Mouse (Mus musculus) gastrocnemius, postnatal 25 days (tissue): ENCODE results near the gene Dnaja3. TPM values are rescaled to one million over a fixed set of nuclear protein-coding genes. Genes with fewer than 3 reads are reported as not detected.
"Not testable (repeated sequence)": the region's sequence is repeated elsewhere in the genome, so short reads cannot be mapped to it uniquely, and the experiment has no call there.

Experiments used
- DNase-seq: peaks from one replicate; pipeline ENCODE4 v3.0.0; 2022
- total RNA-seq, 2 experiments: library from RNA; stranded (reverse); gene quantifications; 1 replicate in 1 of 2; 2 replicates in 1 of 2; pipeline ENCODE4 v1.2.3; 2021

Gene Dnaja3
- total RNA-seq, 2 experiments from 2014 or later: 91.1 to 93.8 TPM

- DNase-seq: no peak
These were observed 82.5 kb downstream of the Dnaja3 start for GRCm38 (mm10) chr16:4722128-4722914.

DNA sequence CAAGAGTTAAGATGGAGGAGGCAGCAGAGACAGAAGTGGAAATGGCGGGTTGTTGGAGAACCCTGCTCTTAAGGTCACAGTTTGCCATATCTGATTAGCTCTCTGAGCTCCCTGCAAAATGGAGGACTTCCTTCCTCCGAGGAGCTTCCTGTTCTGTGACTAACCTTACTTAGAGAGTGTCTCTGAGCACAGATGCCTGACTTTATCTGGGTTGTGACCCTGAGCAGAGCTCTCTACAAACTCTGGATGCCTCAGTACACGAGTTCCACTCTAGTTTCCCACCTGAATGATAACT is 83.1 kb downstream of the Dnaja3 start:
- no peak for DNase-seq

- no peak for DNase-seq
These were observed 85.5 kb downstream of the Dnaja3 start for GRCm38 (mm10) chr16:4725266-4725665.

- DNase-seq: peak; percentile 93
These were observed 86.2 kb downstream of the Dnaja3 start, which contains the start of gene Hmox2 for GRCm38 (mm10) chr16:4725780-4726527. Gene Hmox2 (plus strand): TSS chr16:4726361.

GRCm38 (mm10) chr16:4726528-4727128 is 86.8 kb downstream of the Dnaja3 start:
- DNase-seq: no peak

DNA sequence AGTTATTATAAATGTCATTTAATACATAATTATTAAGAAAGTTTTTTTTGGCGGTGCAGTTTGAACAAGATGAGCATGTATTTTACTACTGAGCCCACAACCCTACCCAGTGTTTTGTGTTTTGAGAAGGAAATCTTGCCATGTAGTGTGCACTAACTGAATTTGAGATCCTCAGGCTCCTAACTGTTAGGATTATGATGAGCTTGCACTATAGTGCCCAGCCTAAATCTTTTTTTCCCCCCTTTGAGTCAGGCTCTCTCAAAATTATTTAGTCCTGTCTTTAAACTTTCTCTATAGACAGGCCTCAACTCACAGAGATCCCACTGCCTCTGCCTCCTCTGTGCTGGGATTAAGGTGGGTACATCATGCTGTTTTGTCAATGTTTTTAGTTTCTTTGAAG is 87.7 kb downstream of the Dnaja3 start:
- no peak for DNase-seq

DNA sequence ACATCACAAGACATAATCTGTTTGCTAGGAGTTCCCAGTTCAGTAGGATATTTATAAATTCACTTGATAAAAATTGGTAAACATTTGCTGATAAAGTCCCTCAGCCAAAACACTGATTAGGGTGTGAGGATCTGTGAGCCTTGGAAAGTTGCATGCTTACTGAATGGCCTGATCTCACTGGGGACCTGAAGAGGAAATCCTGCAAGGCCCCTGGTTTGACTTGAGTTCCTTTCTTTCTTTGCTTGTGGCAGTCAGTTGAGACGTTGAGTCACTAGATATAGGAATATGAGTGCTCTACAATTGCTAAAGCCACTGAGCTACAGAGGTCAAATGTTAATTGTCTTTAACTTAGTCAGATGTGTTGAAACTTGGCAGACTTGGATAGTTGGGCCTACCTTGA is 88.2 kb downstream of the Dnaja3 start:
- DNase-seq: no peak

DNA sequence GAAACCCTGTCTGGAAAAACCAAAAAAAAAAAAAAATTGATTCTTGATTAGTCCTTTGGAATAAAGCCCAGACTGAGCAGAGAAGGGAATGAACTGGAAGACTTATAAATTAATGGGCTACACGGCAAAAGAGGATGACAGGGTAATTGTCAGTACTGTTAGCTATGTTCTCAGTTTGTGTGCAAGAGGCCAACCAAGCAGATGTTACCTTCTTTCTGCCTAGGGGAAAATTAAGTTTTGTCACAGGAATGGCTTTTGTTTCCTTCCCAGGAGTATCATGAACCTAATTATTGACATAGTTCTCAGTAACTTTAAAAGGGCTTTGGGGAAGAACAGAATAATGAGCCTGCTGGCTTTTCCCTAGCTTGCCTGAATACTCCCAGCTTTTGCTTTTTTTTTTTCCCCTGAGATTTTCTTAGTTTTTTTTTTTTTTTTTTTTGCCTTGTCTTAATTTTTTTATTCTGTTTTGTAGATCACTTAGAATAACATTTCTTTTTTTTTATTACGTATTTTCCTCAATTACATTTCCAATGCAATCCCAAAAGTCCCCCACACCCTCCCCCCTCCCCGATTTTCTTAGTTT is 91.1 kb downstream of the Dnaja3 start:
- no peak for DNase-seq

DNA sequence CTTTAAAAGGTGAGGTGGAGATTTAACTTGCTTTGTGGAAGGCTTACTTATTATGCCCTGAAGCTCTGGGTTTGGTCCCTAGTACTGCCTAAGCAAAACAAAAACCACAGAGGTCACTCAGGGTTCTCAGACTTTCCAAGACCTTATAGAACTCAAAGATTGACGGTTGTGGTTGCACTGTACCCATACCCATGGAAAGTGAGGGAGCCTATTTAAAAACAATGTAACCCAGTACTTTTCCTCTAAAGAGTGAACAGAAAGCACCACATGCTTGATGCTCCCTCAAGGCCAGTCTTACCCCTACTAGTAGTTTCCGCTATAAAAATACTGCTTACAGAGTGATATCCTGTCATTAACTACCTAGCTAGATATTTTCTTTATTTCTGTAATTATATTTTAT is 96.5 kb downstream of the Dnaja3 start:
- no peak for DNase-seq

GRCm38 (mm10) chr16:4739994-4740393 is 100.2 kb downstream of the Dnaja3 start:
- no peak for DNase-seq

DNA sequence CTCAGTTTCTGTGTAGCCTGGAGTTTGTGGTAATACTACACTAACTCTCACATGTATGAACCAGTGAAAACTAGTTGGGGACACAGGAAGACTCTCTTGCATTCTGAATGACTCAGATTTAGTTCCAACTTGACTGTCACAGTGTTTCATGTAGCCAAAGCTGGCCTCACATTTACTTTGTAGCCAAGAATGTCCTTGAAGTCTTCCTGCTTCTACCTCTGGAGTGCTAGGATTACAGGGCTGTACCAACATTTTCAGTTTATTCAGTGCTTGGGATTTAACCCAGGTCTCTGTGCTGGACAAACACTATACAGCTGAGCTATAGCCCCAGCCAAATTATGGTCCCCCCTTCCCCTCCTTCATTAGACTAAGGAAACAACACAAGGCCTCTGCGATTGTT is 102.4 kb downstream of the Dnaja3 start:
- no peak for DNase-seq

- no peak for DNase-seq
These were observed 112.4 kb downstream of the Dnaja3 start for GRCm38 (mm10) chr16:4752155-4752554.

GRCm38 (mm10) chr16:4754045-4754444 is 114.3 kb downstream of the Dnaja3 start:
- DNase-seq: no peak

GRCm38 (mm10) chr16:4756660-4757335 is 117.0 kb downstream of the Dnaja3 start:
- not testable (repeated sequence) for DNase-seq

Other genes with a start within 250 kb of the Dnaja3 start
- 10 to 100 TPM; 27.0 to 28.2 TPM for gene Adcy9, start 219.5 kb upstream of the Dnaja3 start, total RNA-seq
- gene Srl, start 98.2 kb upstream of the Dnaja3 start, total RNA-seq: 1,000 to 10,000 TPM; 1,248 to 1,686 TPM
- 1 to 10 TPM; 2.3 to 3.2 TPM for gene Tfap4, start 80.1 kb upstream of the Dnaja3 start, total RNA-seq
- 1 to 10 TPM; 7.0 to 7.1 TPM for gene Glis2, start 45.3 kb upstream of the Dnaja3 start, total RNA-seq
- gene Pam16, start 15.0 kb upstream of the Dnaja3 start, total RNA-seq: 10 to 100 TPM; 87.2 to 90.6 TPM
- gene Vasn, start within 50 bp of the Dnaja3 start, total RNA-seq: 1 to 10 TPM; 4.6 to 4.8 TPM
- 10 to 100 TPM; 12.9 to 19.0 TPM for gene Coro7, start 39.8 kb downstream of the Dnaja3 start, total RNA-seq
- gene Nmral1, start 79.4 kb downstream of the Dnaja3 start, total RNA-seq: 1 to 10 TPM; 1.7 to 3.8 TPM
- 10 to 100 TPM; 31.3 to 34.5 TPM for gene Hmox2, start 86.4 kb downstream of the Dnaja3 start, total RNA-seq
- 10 to 100 TPM; 70.1 to 76.9 TPM for gene Cdip1, start 150.3 kb downstream of the Dnaja3 start, total RNA-seq
- gene 4930562C15Rik, start 195.4 kb downstream of the Dnaja3 start, total RNA-seq: not detected
- gene Ubald1, start 240.3 kb downstream of the Dnaja3 start, total RNA-seq: 10 to 100 TPM; 26.1 to 27.0 TPM
- gene Mgrn1, start 246.3 kb downstream of the Dnaja3 start, total RNA-seq: 10 to 100 TPM; 51.5 to 55.2 TPM